Mouse (Mus musculus) ovary, adult 18-20 months (tissue): ENCODE measurements at regions not wholly inside any gene's neighbourhood (a gene's known extent, or its start where the extent isn't known, plus 50 kb on each side); places are given as distances from the start of the nearest gene placed in this dataset.

Source experiments
- DNase-seq: peaks from one replicate; pipeline ENCODE4 v3.0.0; 2022; ENCODE audit warnings: low spot score, mixed read lengths

DNA sequence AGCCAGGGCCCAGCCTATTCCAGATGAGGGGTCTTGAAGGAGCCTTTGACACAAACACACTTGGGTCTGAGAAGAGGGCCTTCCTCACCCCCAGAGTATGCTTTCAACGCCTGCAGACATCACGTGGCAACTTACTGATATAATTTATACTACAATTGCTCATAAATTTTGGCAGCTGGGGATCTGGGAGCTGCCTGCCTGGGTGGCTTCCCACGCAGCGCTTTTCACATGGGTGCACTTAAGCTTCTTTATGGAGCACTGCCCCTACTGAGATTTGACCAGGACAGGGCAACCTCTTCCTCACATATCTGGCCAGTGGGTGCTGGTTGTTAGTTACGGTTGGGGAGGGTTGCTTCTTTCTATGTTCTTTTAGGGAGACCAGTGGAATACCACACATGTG, 61.6 kb downstream of the Spesp1 start:
- DNase-seq, result no peak

DNA sequence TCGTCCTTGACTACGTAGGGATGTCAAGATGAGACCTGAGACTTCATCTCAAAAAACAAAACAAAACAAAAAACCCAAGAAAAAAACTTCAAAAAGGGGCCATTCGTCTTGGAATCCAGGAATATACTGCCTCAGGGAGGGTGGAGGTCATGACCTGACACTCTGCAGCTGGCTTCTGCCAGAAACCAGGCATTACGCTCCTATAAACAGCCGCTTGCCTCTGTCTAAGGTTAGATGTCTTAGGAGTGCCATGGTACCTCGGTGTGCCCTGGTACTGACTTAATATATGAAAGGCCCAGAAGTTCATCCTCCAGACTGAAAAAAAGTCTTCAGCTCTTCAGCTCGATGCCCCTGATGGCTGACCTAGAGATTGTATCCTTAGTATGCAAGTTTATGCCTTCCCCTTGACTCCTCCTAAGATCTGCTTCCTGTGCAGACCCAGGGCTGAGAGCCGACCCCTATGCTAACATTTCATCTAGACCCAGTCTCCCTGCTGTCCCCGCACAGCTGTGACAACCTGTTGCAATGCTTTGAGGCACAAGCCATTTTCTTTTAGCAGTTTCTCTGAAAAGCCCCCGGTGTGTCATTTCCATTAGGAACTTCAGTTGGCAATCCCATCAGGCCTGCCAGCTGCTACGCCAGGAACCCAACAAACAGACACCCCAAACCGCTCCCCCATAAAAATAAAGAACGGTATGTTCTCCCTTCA, 66.7 kb downstream of the Spesp1 start:
- no peak for DNase-seq

DNA sequence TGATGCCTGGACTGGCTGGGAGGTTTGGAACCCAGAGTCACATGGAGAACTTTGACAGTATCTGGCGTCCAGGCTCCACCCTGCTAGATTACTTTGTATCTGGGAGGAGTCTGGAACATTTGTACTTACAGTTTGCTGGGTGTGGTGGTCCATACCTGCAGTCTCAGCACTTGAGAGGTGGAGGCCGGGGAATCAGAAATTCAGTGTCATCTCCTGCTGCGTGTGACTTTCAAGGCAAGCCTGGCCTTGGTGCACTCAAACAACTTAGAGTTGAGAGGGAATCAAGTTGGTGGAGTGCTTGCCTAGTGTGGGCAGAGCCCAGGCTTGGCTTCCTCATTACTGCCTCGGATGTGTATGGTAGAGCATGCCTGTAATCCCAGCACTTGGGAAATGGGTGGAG, 67.5 kb downstream of the Spesp1 start:
- no peak for DNase-seq

DNA sequence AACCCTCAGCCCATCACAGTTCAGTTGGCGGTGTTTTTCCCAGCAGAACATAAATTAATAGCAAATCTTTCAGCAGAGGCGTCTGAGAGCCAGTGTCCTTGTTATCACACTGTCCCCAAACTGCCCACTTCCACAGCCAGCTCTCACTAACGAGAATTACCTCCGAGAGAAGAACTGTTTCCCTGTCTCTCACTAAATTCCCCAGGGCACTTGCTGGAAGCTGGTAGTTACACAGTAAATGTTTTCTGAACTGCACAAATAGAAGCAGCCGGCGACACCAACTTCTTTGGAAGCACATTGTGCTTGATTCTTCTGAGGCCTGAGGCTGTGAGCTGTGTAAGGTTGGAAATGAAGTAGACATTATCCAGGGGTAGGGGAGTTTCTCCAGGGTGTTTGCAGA, 69.4 kb downstream of the Spesp1 start:
- no peak for DNase-seq

DNA sequence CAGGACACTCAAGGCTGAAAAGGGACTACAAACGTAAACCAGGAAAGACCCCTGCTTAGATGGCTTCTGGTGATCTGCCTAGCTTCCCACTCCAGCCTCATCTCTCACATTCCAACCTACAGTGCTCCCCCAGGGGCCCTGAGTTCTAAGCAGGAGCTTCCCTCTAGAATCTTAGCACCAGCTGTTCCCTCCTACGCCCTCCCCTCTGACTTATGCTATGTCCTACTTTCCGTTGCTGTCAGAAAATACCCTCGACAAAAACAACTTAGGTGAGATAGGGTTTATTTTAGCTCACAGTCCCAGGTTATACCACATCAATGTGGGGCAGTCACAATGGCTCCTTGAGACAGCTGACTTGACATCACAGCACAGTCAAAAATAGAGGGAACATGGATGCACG, 71.2 kb downstream of the Spesp1 start:
- no peak for DNase-seq

DNA sequence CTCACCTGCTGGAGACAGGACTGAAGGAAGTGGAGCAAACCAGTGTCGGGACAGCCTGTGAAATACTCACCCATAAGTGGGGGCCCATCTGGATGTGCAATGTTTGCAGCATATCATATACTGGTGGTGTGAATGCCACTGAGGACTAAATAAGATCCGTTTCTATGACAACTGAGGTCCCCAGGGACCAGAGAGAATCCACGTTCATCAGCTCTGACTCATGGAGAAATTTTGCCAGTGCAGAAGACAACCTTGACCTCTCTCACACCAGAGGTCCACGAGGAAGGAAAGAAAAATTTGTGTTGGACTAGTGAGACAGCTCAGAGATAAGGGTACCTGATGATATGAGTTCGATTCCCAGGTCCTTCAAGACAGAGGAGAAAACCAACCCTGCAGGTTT, 73.6 kb downstream of the Spesp1 start:
- no peak for DNase-seq

DNA sequence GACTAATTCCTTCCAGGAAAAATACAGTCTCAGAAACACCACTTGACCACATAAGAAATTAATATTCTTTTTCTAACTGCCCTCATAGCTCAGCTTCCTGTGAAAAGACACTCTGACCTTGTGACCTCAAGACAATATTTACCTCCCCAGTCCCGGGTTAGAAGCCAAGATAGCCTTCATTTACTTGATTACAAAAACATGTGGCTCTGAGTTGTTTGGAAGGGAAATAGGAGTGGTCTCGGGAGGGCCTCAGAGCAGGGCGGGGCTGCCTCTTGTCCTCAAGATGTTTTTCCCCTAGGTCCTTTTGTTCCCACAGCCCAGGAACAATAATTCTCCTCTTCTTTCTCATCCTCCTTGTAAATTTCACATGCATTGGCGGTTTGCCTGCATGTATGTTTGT, 76.7 kb downstream of the Spesp1 start:
- DNase-seq, result no peak

DNA sequence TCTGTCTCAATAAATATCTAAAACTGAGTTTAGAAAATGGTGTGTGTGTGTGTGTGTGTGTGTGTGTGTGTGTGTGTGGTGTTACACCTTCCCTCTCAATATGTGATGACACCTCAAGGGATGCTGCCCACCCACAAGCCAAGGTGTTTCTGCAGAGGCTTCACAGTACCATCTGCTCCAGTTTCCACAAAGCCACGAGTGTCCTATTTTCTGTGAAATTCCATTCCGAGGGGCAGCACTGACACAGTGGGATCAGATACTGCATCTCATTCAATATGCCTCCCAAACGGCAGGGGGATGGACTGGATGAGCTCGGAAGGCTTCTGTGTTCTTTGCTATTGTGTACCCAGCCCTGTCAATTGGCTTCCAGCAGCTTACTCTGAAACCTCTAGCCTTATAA, 78.5 kb downstream of the Spesp1 start:
- DNase-seq, result no peak

DNA sequence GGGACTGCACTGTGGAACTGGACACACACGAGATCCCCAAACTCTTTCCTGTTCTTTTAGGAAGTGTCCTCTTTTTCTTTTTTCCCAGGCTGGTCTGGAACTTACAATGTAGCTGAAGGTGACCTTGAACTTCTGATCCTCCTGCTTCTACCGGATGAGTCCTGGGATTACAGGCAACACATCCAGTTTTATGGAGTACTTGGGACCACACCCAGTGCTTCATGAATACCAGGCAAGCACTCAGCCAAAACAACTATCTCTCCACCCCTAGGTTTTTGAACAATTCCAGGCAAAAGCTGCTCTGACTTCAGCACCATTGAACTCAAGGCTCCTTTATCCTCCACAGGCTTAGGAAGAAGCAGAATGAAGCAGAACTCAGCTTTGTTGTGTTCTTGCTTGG, 79.7 kb downstream of the Spesp1 start:
- DNase-seq, result no peak

DNA sequence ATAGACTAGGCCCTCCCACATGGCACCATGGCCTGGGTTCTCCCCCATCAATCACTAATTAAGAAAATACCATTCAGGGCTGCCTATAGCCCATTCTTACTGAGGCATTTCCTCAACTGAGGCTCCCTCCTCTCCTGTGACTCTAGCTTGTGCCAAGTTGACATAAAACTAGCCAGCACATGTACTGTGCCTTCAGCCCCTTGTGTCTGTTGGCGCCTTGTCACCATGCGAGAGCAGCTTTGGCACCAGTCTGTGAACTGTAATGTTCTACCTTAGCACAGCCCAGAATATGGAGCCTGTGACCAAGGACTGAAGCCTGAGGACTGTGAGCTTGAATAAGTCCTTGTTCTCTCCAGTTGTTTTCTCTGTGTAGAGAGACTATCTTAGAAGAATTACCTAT, 75.0 kb upstream of the Glce start:
- no peak for DNase-seq

DNA sequence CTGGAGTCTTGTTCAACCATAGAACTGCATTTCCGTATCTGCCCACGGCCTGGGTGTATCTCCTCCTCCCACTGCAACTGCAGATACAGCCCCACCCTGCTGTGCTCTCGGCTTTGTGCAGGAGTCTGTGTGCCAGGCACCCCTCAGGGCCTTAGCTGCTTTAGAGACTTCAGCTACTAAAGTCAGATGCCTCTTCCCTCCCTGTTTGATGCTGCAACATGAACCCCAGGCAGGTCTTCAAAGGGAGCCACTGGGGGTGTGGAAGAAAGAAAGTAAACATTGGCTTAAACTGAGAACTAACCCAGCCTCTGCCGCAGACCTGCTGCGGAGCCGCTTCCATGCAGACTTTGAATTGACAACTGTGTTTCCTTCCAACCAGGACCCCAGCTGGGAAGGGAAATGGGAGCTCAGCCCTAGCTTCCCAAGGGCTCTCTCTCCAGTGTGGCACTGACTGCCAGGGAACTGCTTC, 70.0 kb upstream of the Glce start:
- DNase-seq, result no peak

DNA sequence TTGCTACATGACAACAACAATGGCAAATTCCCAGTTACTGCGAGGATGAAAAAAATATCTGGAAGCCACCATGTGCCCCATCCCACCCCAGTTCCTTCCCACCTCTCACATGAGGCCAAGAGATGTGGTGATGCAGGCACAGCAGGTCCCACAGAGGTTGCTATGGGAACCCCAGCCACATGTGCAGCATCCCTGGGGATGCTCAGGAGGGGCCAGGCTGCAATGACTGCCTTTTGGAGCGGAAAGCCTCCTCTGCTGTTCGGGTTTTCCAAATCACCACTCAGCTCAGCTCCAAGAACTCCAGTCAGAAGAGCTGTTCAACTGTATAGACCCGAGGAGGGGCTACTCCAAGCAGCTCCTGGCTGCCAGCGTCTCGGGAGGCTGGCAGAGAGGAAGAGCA, 68.0 kb upstream of the Glce start:
- no peak for DNase-seq

DNA sequence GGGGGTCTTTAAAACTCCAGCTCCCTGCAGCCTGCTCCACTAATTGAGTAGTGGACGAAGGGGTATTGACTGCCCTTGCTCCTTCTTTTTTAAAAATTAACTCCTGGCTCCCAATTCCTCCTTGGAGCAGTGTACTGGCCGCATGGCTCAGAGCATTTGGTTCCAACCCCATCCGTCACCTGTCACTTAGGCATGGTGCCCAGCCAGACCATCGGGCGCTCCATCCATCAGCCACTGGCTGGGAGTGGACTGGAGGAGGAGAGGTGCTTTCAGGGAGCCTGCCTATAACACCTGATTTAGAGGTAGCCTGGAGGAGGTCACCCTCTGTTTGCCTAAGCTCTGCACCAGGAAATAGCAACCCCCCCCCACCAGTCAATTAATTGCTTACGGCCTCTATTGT, 66.4 kb upstream of the Glce start:
- no peak for DNase-seq

DNA sequence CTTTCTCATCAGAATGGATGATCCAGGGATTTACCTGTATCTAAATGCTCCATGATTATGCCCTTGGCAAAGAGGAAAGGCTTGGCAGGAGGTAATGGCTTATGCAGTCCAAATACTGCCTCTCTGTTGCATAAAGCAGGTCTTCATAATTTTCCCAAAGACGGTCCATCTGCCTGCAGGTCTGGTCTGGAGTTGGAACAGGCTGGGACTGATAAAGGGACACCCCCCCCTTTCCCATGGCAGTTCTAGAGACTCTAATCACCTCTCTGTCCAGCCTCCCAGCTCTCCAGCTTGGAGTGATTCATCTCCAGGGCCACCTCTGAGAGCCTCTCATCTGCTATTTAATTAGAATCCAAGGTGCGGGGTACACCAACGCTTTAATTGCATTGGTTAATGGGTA, 65.9 kb upstream of the Glce start:
- no peak for DNase-seq

DNA sequence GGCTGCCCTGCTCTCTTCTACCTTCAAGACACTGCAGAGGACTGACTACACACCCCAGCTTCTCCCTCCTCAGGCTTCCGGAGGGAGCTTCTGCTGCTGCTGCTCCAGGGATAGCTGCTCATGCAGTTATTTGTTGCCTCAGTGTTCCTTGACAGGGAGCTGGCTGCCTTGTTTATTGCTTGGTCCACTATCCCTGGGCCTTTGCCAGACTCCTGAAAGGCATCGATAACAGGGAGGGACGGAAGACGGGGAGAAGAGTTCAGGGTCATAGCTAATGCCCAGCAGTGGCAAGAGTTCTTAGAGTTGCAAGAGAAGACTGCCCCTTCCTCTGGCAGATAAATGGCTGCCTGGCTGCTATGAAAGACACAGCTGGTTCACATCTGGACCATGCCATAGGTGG, 64.4 kb upstream of the Glce start:
- peak; percentile 50 for DNase-seq

DNA sequence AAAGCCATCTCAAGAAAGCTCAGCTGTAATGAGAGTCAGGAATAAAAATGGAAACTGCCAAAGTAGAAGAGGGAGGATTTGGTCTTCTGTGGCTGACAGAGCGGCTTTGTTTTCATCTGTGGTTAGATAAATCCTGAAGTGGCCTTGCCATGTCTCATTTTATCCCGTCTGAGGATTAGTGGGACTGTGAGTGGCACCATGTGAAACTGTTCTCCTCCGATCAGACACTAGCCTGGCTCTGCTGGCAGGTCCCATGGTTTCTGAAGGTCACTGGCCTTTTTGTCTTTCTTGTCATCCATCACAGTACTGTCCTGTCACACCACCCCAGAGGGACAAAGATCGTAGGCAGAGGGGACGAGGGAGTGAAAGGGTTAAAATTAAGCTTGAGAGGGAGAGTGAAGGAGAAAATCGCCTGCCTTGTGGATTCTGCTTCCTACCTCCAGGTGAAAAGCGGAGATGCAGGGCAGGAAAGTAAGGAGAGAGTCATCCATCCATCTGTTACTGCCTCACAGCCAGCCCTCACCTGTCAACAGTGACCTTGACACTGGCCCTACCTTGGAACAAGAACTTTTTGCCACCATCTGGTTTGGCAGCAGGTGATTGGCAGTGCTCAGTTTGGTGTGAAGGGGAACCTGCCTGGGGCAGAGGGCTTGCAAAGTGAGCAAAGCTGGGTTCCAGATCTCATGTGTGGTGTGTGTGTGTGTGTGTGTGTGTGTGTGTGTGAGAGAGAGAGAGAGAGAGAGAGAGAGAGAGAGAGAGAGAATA, 63.2 kb upstream of the Glce start:
- peak; percentile 8 for DNase-seq

DNA sequence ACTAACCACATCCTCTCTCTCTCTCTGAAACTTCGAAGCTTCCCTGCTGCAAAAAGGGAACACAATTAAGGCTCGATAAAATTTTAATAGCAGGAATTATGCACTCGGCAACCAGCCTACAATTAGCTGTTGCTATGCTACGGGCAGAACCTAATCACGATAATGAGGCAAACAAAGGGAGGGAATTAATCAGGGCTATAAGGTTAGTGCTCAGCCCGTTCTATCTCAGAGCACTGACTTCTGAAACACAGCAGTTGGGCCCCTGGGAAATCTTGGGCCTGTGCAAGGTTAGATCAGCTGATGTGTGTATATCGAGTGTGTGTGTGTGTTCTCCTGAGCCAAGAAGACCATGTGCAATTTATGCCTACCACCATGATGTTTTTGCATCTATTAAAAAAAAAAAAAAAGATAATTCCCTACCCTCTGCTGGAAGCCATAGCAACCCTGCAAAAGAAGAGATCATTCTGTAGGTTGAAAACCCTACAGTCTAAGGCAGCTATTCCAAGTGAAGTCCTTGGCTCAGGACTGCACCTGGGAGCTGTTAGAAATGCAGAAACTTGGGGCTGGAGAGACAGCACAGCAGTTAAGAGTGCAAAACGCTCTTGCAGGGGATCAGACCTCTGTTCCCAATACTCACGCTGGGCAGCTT, 58.9 kb upstream of the Glce start:
- no peak for DNase-seq

DNA sequence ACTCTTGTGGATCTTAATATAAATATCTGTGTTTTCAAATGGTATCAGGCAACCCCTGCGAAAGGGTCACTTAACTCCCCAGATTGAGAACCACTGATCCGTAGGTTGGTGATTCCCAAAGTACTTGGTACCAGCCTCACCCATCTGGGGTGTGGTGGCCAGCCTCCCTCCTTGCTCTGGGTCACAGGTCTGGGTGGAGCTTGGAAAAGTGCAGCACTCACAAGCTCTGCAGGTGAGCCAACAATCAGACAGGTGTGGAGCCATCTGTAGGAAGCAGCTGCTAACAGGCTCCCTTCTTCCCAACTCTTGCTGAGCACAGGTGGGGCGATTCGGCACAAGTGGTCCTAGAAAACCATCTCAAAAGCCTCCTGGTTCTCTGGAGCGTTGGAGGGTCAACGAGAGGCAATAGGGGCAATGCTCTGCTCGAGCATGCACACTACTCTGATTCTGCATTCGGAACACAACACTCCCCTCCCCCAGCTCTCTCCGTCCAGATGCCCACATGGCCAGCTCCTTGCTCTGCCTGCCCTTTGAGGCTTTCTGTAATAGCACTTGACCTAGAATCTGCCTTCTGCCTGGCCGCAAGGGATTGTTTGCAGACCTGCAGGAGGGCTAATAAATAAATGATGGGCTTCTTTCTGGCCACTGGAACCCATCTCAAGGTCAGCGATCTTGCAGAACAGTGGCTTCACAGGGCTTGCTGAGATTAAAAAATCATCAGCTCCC, 58.2 kb upstream of the Glce start:
- DNase-seq, result peak; percentile 4

DNA sequence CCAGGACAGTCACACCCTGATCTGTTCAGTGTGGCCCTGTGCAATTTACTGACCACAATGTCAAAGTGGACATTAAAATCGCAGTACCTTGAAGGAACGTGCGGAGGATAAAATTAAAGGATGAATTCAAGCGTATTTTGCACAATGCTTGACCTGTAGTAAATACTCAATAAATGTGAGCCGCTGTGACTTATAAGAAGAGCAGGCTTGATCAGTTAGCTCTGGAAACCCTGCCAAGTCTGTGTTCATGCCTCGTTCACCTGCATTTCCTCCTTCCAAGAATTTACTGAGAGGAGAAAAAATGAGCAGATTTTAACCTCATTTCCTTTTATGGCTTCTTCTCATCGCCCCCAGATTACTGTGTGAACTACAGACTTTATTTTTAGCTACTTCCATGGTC, 52.2 kb upstream of the Glce start:
- no peak for DNase-seq
